Mouse (Mus musculus): ENCODE measurements around the gene Frzb. TPM values are rescaled to one million over a fixed set of nuclear protein-coding genes. Genes with fewer than 3 reads are reported as not detected.

Gene Frzb
- polyA plus RNA-seq, 1 experiment, result 2.3 TPM

DNA sequence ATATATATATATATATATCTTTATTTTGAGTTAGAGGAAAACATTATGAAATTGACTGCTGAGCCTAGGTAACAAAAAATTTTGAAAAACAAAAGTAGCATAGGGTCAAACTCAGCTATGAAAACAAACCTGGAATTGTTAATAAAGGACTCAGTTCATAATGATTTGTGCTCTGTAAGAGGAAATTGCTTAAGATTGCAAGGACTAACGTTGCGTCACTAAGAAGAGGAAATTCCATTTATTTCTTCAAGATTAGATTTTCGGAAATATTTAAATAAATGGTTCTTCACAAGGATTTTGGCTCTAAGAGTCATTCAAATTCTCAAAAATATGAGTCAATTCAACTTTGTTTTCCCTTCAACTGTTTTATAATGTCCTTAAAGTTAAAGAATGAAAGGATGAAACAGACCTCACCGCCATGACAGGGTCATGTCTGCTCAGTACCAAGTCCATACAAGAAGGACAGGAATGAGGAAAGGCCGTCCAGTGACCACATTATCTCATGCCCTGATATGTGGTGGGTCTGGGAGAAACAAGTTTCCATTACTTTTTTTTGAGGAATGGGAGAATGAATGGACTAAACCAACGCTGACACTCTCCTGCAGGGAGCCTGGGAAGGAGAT, 14.1 kb downstream of the Frzb start:
- no peak for TF ChIP-seq POLR2A (IDR thresholded peaks at IDR 0.05; ENCODE audit: low read depth, low read length)
- TF ChIP-seq CTCF (IDR thresholded peaks at IDR 0.05; ENCODE audit: borderline replicate concordance, insufficient read depth, low read length), result no peak
- H3K4me1 ChIP-seq (ENCODE audit: control insufficient read depth, insufficient read depth, low read length), result no peaks in the 10 kb centered on the region
- no peak overlapping the region for H3K4me3 ChIP-seq (ENCODE audit: insufficient read depth, low read length)
- no peak overlapping the region; the same call in 1 of the 2 replicates for H3K27ac ChIP-seq (ENCODE audit: insufficient read depth, low read length)

DNA sequence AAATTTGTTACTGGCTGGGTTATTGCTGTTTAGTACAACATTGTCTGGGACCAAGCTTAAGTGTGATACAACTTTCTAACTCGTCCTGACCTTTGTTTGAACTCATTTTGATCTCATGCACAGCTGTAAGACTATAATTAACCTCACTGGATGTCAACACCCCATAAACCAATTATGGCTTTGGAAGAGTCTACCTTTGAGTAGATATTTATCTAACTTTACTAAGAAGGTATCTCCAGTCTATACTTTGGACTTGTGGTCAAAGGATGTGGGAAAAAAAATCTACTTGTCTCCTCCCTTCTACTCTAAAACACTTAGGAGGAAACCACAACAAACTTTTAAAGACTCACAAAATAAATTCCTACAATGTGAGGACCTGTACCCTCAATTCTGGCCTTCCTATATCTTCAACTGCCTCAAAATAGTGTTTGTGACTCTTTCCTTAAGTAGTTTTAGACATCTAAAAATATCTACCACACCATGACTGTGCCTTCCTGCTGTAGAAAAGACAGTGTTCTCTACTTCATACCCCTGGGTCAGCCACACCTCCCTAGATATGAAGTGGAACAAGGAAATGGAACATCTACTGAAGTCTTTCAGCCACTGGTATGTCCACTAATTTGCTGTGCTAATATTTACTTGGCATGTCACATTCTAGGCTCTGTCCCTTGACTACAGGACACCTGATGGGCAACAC, 16.9 kb downstream of the Frzb start:
- TF ChIP-seq POLR2A (IDR thresholded peaks at IDR 0.05; ENCODE audit: low read depth, low read length), result no peak
- TF ChIP-seq CTCF (IDR thresholded peaks at IDR 0.05; ENCODE audit: borderline replicate concordance, insufficient read depth, low read length), result no peak
- Histone ChIP-seq H3K4me1 (ENCODE audit: control insufficient read depth, insufficient read depth, low read length) (no peaks in the 10 kb centered on the region), H3K27ac (ENCODE audit: insufficient read depth, low read length) (no peak overlapping the region), H3K4me3 (ENCODE audit: insufficient read depth, low read length) (no peak overlapping the region)

DNA sequence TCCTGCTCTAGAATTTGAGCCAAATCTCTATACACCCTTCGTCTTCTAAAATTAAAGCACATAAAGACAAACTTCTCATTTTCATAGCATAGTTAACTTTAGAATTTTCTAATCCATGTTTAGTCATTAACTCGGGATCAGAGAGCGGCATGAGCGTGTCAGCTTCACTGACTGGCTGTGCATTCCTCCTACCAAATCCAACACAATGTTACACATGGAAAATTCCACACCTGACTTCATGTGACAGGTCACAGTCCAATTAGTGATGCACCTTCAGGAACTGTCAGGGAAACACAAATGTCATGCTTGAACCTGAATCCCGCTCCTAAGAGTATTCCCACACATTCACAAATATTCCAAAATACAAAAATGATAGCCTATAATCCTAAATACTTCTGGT, 24.3 kb downstream of the Frzb start:
- no peak overlapping the region for H3K4me3 ChIP-seq (ENCODE audit: insufficient read depth, low read length)
- H3K4me1 ChIP-seq (ENCODE audit: control insufficient read depth, insufficient read depth, low read length), result no peaks in the 10 kb centered on the region
- H3K27ac ChIP-seq (ENCODE audit: insufficient read depth, low read length), result no peak overlapping the region
- TF ChIP-seq POLR2A (IDR thresholded peaks at IDR 0.05; ENCODE audit: low read depth, low read length) (no peak), CTCF (IDR thresholded peaks at IDR 0.05; ENCODE audit: borderline replicate concordance, insufficient read depth, low read length) (no peak)

DNA sequence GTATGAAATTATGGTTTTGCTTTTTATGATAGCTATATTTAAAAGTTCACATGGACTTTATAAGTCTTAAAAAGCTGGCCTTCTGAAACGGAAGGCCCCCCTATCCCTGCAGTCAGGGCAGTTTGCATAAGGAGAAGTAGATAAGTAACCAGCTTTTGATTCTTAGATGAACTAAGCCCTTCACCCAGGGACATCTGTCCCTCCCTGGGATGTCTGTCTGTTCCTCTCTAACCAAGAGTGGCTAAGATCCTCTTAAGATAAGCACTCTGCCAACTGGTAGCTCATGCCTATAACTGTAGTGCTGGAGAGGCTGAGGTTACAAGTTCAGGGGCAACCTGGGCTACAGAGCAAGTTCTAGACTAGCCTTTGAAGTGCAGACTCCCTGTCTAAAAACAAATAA, 25.4 kb downstream of the Frzb start:
- Histone ChIP-seq H3K4me3 (ENCODE audit: insufficient read depth, low read length) (no peak overlapping the region), H3K27ac (ENCODE audit: insufficient read depth, low read length) (no peak overlapping the region), H3K4me1 (ENCODE audit: control insufficient read depth, insufficient read depth, low read length) (no peaks in the 10 kb centered on the region)
- TF ChIP-seq POLR2A (IDR thresholded peaks at IDR 0.05; ENCODE audit: low read depth, low read length) (no peak), CTCF (IDR thresholded peaks at IDR 0.05; ENCODE audit: borderline replicate concordance, insufficient read depth, low read length) (no peak)

DNA sequence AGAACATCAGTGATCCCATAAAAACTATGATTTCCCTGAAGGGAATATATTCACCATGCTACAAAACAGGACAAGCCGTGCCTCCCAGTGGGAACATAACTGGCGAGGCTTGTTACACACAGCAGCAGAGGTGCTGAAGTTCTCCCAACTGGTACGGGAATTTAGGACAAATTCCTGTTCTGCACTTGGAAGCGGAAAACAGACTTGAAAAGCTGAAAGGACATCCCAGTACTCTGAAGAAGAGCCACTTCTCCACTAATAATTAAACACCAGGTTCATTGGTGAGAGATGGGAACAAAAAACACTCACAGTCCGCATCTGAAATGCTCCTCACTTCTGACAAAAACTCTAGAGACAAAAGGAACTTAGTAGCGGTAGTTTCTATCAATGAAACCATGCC, 31.1 kb downstream of the Frzb start:
- TF ChIP-seq POLR2A (IDR thresholded peaks at IDR 0.05; ENCODE audit: low read depth, low read length) (no peak), CTCF (IDR thresholded peaks at IDR 0.05; ENCODE audit: borderline replicate concordance, insufficient read depth, low read length) (no peak)
- H3K27ac ChIP-seq (ENCODE audit: insufficient read depth, low read length), result no peak overlapping the region

DNA sequence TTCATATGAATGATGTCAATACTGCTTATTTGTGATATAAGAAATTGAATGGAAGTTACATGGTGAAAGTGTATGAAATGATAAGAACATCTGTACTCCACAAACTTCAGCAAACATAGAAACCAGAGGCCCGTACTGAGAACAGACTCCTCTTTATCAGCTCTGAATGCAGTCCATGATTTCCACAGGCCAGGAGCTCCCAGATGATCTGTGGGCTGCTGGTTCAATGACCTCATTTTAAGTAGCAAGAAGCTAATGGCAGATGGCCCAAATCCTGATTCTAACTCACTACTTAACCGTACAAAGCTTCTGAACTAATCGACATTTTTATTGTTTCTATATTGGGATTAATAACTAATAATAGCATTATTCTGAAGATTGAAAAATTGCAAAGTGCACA, 33.0 kb downstream of the Frzb start:
- Histone ChIP-seq H3K4me1 (ENCODE audit: control insufficient read depth, insufficient read depth, low read length) (no peaks in the 10 kb centered on the region; the same call in 1 of the 2 replicates), H3K27ac (ENCODE audit: insufficient read depth, low read length) (no peak overlapping the region), H3K4me3 (ENCODE audit: insufficient read depth, low read length) (no peak overlapping the region)
- TF ChIP-seq POLR2A (IDR thresholded peaks at IDR 0.05; ENCODE audit: low read depth, low read length) (no peak), CTCF (IDR thresholded peaks at IDR 0.05; ENCODE audit: borderline replicate concordance, insufficient read depth, low read length) (no peak)

More for the DNA sequence above, 31.1 kb downstream of the Frzb start:
- no peak overlapping the region for H3K4me3 ChIP-seq (ENCODE audit: insufficient read depth, low read length)
- no peaks in the 10 kb centered on the region for H3K4me1 ChIP-seq (ENCODE audit: control insufficient read depth, insufficient read depth, low read length)

DNA sequence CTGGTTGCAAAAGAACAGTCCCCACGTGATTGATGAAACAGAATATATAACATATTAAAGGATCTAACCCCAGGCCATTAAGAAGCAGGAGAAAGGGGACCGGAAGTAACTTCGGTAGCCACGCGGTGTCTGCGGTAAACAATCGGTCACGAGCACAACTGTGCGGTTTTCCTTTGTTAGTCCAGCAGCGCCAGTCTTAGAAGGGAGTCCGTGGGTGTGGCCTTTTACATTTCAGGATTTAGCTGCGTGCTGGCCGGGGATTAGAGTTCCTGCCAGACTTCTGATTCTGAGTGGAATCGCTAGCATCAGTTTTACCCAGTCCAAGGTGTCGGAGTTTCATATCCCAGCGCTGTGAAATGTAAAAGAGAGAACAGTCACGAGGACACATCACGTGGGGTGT, 34.3 kb downstream of the Frzb start:
- Histone ChIP-seq H3K4me3 (ENCODE audit: insufficient read depth, low read length) (no peak overlapping the region), H3K27ac (ENCODE audit: insufficient read depth, low read length) (no peak overlapping the region), H3K4me1 (ENCODE audit: control insufficient read depth, insufficient read depth, low read length) (no peaks in the 10 kb centered on the region; the same call in 1 of the 2 replicates)
- TF ChIP-seq CTCF (IDR thresholded peaks at IDR 0.05; ENCODE audit: borderline replicate concordance, insufficient read depth, low read length), result no peak
- no peak for TF ChIP-seq POLR2A (IDR thresholded peaks at IDR 0.05; ENCODE audit: low read depth, low read length)

DNA sequence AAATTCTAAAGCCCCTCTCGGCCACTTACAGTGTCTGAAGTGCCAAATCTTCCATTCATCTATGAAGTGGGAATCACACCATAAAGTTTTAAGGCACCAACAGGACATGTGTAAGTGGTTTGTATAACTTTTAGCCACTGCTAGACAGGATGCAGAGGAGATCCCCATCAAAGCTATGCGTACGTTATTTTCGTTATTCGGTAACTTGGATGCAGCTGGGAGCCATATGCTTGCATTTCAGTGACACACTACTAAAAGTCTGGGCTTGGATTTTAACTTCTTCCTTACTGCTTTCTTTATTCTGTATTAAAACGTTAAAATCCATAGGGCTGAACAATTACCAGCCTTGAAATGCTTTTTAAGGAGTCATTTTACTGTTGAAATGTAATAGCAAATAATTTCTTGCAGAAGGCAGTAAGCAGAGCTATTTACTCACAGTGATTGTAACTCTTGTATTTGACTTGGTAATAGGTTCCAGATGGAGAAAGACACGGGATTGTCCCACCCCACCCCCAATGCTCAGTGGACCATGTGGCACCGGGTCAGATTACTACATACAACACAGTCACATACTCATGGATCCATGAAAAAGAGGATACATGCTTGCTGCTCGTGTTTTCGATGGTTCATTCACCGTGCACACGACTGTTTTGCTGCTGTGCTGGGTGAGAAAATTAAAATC, 37.4 kb downstream of the Frzb start:
- TF ChIP-seq CTCF (IDR thresholded peaks at IDR 0.05; ENCODE audit: borderline replicate concordance, insufficient read depth, low read length) (no peak), POLR2A (IDR thresholded peaks at IDR 0.05; ENCODE audit: low read depth, low read length) (no peak)
- no peaks in the 10 kb centered on the region; the same call in 1 of the 2 replicates for H3K4me1 ChIP-seq (ENCODE audit: control insufficient read depth, insufficient read depth, low read length)
- no peak overlapping the region for H3K4me3 ChIP-seq (ENCODE audit: insufficient read depth, low read length)
- no peak overlapping the region for H3K27ac ChIP-seq (ENCODE audit: insufficient read depth, low read length)

DNA sequence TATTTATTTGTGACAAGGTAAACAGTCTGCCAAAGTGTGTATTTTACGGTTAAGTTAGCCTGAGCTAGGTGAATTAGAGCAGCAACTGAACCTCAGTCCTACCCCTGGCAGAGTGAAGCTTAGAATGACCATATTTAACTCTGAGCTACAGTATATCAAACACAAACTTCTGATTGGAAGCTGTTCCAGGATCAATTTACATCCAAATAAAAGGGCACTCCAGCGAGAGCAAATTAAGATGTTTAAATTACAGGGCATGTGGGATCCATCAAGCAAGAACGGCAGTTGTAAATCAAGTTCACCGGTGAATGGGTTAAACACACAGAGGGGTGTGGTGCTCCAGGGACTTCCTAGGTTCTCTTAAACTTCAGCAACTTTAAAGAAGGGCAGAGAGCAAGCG, 42.7 kb downstream of the Frzb start:
- H3K4me3 ChIP-seq (ENCODE audit: insufficient read depth, low read length), result no peak overlapping the region
- H3K27ac ChIP-seq (ENCODE audit: insufficient read depth, low read length), result no peak overlapping the region
- H3K4me1 ChIP-seq (ENCODE audit: control insufficient read depth, insufficient read depth, low read length), result no peaks in the 10 kb centered on the region; the same call in 1 of the 2 replicates
- TF ChIP-seq POLR2A (IDR thresholded peaks at IDR 0.05; ENCODE audit: low read depth, low read length) (no peak), CTCF (IDR thresholded peaks at IDR 0.05; ENCODE audit: borderline replicate concordance, insufficient read depth, low read length) (no peak)

Data from embryonic fibroblast, embryonic 13.5 days (primary cell).